Mouse (Mus musculus): ENCODE results near the gene Galnt15. TPM values are rescaled to one million over a fixed set of nuclear protein-coding genes. Genes with fewer than 3 reads are reported as not detected.
A peak's percentile ranks its signal among the peaks of the same experiment; 100 is the strongest.

The Galnt15 gene
- total RNA-seq (2021): 1 to 10 TPM; 1.1 to 2.5 TPM
- long read RNA-seq, experiment 1, full-length matches to known transcripts: 1 of 1 reads
- long read RNA-seq, experiment 1, partial matches to known transcripts: 0 of 1 reads
- long read RNA-seq, experiment 1, other reads (novel, unspliced or antisense): 0 of 1 reads
- long read RNA-seq, experiment 2, full-length matches to known transcripts: 1 of 3 reads
- long read RNA-seq, experiment 2, partial matches to known transcripts: 0 of 3 reads
- long read RNA-seq, experiment 2, other reads (novel, unspliced or antisense): 2 of 3 reads

DNA sequence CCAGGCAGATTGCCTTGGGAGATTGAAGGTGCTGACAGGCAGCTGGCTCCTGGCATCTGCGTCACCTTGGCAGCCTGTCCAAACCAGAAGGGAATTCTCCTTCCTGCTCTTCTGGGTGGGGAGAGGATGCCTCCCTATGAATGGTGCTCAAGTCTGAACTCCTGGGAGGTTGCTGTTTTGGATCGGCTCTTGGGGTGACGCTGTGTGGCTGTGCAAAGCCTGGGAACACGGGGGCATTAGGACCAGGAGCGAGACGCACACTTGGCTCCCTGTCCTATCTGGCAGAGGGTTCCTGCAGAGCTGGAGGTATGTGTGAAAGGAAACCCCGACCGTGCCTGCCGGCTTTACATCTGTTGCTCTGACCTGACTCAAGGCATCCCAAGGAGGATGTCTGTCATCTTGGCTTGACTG, at the start of gene Galnt15:
Gene Galnt15, plus strand, starts transcription at position 309 of the 411 bp plus-strand sequence.
- DNase-seq (ENCODE audit: low spot score in 2 of 2): peak in 1 of 2 experiments; percentile 22
- intact Hi-C loops (cut with DNase I): no loop called here

DNA sequence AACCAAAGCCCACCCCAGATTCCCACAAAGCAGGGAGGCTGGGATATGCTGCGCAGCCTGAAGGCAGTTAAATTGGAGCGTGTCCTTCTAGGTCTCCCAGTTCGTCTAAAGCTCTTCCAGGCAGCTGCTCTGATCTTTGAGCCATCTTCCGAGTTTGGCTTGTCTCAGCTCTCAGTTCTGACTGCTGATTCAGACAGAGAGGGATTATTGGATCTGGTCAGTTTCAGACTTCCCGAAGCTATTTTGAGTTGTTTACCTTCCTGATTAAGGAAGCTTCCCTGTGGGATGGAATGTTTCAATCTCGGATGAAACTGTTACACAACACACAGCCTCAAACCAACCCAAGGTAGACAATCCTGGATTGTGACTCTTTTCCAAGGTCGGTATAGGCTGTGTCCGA, 34.8 kb upstream of the Galnt15 start:
- intact Hi-C loops (cut with DNase I): loop anchor here (5.0 kb wide), 1 partner anchor 38 kb away; no protein-coding TSS in a partner anchor
- no peak for DNase-seq (ENCODE audit: low spot score in 2 of 2)

DNA sequence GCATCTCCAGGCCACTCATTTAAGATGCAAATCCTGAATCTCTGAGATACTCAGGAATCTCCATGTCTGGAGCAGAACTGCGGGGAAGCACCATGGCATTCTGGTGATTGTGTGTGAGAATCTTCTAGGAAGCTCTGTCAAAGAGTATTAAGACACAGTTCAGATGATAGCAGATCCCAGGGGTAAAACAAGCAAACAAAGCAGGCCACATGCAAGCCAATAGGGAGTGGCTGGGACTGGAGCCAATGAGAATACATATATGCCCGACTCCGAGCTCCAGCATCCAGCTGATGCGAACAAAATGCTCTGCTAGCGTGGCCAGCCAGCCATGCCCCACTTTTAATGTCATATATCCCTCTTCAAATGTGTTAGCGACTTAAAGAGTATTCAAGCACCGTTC, 27.8 kb upstream of the Galnt15 start:
- DNase-seq (ENCODE audit: low spot score in 2 of 2): no peak
- intact Hi-C loops (cut with DNase I): no loop called here

DNA sequence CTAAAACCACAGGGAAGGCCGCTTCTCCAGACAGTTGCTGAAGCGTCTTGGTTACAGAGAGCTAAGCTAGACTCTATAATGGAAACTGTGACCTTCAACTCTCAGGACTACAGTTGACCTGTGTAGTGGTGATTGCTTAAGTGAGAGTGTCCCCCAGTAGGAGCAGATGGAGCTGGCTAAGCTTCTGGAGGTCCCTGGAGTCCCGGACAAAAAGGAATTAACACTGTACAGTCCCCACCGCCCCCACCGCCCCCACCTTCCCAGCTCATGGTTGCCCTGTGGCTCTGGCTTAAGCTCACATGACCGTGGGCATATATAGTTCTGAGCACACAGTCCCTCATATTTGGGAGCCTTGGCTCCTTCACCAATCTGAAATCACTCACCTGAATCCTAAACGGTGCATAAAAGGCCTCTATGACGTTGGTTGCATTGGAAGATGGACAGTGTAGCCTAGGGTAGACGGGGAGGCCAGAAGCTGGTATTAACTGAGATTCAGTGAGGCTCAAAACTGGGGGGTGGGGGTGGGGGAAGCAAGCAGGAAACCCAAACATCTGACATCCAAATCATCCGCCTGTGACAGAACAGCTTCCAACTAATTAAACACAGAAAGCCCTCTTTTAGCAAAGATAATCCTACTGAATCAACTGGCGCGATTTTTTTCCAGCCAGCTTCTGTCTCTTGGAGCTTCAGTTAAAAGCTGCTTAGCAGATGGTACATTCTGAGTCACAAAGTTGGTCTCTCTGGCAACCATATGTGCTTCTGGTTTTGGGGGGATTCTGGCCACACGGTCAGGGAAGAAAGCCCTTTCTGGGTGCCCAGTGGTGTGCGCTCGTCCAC, 26.1 kb upstream of the Galnt15 start:
- DNase-seq (ENCODE audit: low spot score in 2 of 2): peak; percentile 68 to 78
- intact Hi-C loops (cut with DNase I): loop anchor here (2.0 kb wide), 1 partner anchor 14 kb away; no protein-coding TSS in a partner anchor

DNA sequence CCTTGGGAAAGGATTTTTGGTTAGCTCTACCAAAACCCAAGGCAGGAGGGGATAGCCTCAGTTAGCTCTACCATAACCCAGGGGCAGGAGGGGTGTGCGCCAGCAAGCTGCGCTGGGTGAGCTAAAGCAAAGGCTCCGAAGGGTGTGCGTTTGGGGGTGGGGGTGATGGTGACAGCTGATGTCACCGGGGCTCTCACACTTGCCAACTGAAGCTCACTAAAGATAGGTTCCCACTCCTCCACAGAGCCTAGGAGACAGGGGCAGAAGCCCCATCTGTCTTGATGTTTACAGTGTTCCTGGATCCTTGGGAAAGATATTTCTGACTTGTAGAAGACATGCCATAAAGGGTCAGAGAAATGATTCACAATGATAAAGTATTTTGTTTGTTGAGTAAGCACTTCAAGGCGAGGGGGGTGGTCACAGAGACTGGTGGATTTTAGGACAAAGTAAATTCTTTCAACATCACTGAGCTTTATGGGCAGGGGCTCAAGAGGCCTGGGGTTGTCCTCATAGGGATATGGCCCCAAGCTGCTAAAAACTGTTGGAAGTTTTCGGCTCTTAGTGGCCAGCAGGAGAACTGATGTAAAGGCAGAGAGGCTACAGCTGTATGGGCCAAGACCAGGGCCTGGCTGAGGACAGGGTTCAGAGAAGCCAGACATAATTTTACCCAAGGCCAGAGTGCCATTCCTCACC, 24.7 kb upstream of the Galnt15 start:
- peak in 1 of 2 experiments; percentile 24 for DNase-seq (ENCODE audit: low spot score in 2 of 2)

DNA sequence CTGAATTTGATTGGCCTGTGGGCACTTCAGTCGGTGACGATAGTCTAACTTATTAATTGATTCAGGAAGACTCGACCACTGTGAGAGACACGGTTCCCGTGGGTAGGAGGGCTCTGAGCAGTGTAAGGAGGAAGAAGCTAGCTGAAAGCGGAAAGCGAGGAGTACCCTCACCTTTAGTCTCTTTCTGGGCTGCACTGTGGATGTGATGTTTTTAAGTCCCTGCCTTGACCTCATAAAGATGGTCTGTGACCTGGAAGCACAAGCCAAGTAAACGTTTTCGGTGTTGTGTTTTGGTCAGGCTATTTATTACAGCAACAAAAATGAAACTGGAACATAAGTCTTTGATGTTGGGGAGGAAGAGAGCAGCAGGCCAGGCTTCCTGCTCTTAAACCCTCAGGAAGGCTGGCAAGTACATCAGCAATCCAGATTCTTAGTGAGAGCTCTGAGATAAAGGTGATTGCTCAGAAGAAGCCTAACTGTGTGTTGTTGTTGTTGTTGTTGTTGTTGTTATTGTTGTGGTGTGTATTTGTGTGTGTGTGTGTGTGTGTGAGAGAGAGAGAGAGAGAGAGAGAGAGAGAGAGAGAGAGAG, 23.0 kb upstream of the Galnt15 start:
- intact Hi-C loops (cut with DNase I): no loop called here

More for the DNA sequence above, 24.7 kb upstream of the Galnt15 start:
- intact Hi-C loops (cut with DNase I): loop anchor here (2.0 kb wide), 1 partner anchor 13 kb away; no protein-coding TSS in a partner anchor

DNA sequence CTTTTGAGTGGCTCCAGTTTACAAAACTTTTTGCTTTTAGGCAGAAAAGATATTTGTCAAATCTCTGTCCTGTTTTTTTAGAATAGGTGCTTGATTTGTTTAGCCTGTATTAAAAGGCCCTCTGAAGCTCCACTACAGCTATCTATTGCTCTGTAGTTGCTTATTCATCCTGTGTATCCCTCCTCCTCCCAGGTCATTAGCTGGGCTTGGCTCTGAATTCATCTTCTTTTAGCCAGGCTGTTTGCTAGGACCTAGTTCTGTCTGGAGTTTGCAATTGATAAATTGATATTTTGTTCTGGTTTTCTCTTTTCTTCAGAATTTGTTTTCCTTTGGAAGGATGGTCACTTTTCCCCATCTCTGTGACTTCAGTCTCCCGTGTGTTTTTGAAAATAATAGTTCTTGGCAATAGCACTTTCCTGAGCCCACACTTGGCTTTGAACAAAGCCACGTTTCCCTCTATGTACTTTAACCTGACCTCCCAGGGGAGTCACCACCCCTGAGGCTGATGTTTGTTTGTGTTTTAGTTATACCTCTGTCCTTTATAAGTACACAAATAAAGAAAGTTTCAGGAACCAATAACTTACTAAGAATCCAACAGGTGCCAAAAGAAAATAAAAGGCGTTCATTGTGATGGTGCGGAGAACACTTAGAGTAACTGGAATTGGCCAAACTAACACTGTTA, 21.0 kb upstream of the Galnt15 start:
- no peak for DNase-seq (ENCODE audit: low spot score in 2 of 2)
- intact Hi-C loops (cut with DNase I): no loop called here

More for the DNA sequence above, 23.0 kb upstream of the Galnt15 start:
- DNase-seq (ENCODE audit: low spot score in 2 of 2): no peak

DNA sequence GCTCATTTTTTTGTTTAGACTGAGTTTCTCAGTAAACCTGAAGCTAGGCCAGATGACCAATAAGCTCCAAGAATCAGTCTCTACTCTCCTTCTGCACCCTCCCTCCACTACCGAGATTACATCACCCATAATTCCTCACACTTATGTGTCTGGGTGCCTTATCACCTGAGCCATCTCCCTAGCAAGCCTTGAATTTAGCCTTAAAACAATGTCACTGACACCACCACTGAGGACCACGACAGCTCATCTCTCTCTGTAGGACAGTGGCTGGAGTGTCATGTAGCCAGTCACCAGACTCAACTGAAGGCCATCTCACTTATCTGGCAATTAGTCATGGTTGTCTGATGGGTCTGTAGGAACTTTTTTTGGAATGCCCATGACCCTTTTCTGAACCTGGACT, 19.1 kb upstream of the Galnt15 start:
- intact Hi-C loops (cut with DNase I): no loop called here
- DNase-seq (ENCODE audit: low spot score in 2 of 2): no peak

DNA sequence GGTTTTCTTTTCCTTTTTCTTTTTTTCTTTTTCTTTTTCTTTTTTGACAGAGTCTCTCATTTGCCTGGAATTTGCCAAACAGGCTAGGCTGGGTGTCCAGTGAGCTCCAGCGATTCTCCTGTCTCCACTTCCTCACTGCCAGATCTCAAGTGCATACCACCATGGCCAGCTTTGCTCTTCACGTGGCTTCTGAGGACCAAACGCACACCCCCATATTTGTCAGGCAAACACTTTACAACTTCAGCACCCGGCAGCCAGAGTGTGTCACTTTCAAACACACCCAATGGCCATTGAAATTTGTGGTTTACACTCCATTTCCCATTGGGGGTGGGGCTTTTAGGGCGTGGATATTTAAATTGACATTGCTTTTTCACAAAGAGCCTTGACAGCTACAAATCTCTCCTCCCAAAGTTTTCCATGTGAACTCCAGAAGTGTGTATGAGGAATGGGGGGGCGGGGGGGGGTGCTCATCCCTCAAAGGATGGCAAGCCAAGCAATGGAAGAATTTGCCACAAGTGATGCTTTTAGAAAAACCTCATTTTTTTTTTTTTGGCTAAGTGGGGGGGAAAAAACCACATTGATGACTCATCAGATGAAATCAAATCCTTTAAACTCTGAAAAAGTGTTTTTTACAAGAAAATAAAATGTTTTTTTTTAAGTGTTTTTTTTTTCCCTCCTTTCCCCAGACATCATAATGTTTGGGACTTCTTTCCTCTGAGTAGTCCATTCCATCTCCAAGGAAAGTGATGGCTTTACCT, 17.1 kb upstream of the Galnt15 start:
- DNase-seq (ENCODE audit: low spot score in 2 of 2): no peak
- intact Hi-C loops (cut with DNase I): no loop called here

DNA sequence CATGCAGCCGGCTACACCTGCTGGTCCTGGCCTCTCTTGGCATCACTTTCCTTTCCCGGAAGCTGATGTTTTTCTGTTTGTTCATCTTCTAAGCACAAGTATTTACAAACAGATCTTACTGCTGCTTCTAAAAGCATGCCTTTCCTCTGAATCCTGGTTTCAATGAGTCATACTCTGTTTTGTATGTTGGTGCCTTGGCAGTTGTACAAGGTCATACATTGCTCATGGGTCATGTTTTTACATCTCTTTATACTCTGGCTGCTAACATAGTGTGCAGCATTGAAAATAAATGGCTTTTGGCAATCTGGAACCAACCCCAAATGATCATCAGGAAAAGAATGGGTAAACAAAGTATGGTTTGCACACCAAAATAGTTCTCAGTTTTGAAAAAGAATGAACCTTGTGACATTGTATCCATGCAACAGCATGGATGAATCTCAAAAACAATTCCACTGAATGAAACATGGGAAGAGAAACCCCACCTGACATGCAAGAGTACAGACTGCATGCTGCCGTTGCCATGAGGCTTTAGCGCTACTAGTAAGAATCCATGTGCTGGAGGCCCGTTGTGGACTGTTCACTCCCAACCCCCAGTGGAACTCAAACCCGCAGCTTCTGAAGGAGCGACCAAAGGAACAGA, 13.5 kb upstream of the Galnt15 start:
- no peak for DNase-seq (ENCODE audit: low spot score in 2 of 2)
- intact Hi-C loops (cut with DNase I): no loop called here

DNA sequence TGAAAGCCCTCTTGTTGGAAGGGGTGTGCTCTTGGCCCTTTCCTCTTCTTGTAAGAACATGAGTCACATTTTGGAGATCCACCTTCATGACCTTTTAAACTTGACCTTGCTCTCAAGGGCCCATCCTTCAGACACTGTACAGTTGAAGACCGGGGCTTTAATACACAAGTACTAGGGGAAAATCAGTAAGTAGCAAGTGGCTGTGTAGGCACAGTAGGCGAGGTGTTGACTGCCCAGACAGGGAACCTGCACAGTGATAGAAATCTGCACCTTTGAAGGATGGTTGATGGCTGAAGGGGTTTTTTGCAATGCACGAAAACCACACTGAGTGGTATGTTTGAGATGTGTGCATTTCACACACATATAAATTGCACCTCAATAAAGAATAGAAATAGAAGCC, 12.3 kb upstream of the Galnt15 start:
- intact Hi-C loops (cut with DNase I): loop anchor here (2.0 kb wide), 1 partner anchor 14 kb away; no protein-coding TSS in a partner anchor
- DNase-seq (ENCODE audit: low spot score in 2 of 2): no peak

DNA sequence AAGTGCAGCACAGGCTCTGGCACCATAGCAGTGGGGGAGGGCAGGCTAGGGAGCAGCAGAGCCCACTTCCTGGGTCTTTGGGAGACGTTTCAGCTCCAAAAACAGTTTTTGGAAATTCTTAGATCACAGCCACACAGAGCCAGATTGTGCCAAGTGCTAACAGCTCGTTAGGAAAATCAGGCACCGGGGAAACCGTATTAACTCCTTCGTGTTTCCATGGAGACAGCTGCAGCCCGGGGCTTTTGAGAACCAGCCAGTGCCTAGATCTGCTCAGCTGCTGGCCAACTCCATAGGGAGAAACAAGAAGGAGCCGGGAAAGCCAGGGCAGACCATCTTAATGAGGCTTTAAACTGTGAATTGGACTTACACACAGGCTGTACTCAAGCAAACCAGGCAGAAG, 11.9 kb upstream of the Galnt15 start:
- DNase-seq (ENCODE audit: low spot score in 2 of 2): peak; percentile 82 to 93
- intact Hi-C loops (cut with DNase I): loop anchor here (2.0 kb wide), 1 partner anchor 14 kb away; no protein-coding TSS in a partner anchor

DNA sequence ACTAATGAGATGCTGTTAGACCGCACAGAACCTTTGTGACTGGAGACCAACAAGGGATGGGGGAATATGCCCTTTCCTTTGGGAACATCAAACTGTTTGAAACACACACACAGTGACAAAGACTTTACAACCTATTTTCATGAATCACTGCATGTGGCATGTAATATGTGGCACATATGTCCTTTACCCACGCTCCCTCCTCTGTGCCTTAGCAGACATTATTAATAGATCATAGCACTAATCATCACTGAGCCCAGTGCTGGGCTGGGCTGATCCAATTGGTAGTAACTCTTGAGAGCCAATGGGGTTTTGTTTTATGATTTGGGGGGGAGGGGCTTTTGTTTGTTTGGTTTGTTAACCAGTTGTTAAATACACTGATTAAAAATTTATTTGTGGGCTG, 11.3 kb upstream of the Galnt15 start:
- DNase-seq (ENCODE audit: low spot score in 2 of 2): no peak
- intact Hi-C loops (cut with DNase I): loop anchor here (2.0 kb wide), 1 partner anchor 15 kb away; no protein-coding TSS in a partner anchor

DNA sequence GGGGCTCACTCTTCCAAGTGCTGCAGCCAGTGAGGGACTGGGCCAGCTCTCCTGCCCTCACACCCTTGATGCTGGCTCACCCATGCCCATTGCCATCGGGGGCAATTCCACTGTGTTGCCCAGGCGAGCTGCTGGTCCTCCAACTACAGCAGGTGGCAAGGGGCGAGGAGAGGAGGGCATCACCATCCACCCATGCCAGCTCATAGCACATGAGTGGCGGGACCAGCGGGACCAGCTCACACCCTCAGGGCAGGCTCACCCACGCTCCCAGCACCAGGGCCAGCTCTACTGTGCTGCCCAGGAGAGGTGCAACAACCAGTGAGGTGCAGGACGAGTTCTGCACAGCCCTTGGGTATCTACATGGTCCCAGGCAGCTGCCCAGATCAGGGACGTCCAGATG, 9.7 kb upstream of the Galnt15 start:
- intact Hi-C loops (cut with DNase I): no loop called here
- no peak for DNase-seq (ENCODE audit: low spot score in 2 of 2)

DNA sequence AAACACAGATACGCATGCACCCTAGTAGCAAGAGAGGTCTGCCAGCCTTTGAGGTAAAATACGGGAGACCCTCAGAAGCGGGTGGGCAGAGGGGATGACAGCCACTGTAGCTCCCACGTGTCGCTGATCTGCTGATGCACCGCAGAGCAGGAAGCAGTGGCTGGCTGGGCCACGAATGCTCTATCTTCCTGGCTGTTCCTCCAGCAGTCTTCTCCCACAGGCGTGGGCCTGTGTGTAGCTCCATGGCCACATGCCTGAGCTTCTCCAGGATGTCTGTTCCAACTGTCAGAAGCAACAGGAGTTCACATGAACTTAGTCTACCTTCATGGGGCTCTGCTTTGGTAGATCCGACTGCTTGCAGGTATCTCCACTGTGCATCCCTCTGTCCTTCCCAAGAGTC, 6.8 kb upstream of the Galnt15 start:
- peak; percentile 45 to 61 for DNase-seq (ENCODE audit: low spot score in 2 of 2)

DNA sequence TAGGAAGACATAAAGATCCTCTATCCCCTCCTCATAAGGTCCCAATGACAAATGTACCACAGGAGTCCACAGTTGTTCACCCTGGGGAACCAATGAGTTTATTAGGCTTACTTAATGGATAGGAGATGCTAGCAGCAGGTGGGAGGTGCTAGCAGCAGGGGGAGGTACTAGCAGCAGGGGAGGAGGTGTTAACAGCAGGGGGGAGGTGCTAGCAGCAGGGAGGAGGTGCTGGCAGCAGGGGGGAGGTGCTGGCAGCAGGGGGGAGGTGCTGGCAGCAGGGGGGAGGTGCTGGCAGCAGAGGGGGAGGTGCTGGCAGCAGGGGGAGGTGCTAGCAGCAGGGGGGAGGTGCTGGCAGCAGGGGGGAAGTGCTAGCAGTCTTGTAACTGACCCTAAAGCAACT, 6.3 kb upstream of the Galnt15 start:
- intact Hi-C loops (cut with DNase I): no loop called here
- DNase-seq (ENCODE audit: low spot score in 2 of 2): no peak

More for the DNA sequence above, 6.8 kb upstream of the Galnt15 start:
- intact Hi-C loops (cut with DNase I): no loop called here

DNA sequence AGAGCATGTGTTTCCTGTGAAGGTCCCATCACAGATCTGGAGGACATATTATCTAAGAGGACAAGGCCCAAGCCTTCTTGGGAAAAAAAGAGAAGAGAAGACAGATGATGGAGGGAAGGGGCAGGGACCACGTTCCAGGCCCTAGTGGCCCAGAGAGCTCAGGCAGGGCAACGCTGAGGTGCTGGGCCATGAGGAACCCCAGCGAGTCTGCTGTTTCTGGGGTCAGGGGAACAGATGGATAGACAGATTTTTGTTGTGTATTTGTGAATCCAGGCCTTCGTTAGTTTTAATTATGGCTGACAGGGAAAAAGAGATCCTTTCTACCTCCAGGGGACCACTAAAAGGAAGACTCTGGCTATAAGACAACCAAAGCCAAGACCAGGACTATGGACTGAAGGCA, 4.9 kb upstream of the Galnt15 start:
- intact Hi-C loops (cut with DNase I): no loop called here
- DNase-seq (ENCODE audit: low spot score in 2 of 2): no peak

DNA sequence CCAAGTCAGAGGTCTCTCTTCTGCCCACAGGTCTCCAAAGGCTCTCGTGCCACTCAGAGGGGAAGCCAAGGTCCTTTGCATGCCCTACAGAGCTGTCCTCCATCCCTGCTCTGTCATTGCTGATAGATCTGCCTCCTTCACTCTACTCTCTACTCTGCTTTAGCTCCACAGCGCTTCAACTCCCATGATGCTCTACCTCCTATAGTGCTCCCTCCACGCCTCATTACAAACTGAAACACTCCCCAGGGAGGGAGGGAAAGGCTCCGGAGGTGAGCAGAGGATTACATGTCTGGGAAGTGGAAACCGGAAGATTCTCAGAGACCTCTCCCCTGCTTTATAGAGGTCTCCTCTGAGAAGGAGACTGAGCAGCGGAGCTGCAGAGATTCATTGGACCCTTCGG, 1.6 kb upstream of the Galnt15 start:
- DNase-seq (ENCODE audit: low spot score in 2 of 2): no peak
- intact Hi-C loops (cut with DNase I): no loop called here

Measured in left cerebral cortex, postnatal 14 days (tissue).